Mouse (Mus musculus) kidney, postnatal 14 days (tissue): ENCODE measurements around the gene Klhl4.

ENCODE experiments used
- DNase-seq: peaks from one replicate; pipeline ENCODE4 v3.0.0; 2022; ENCODE audit warnings: mixed read lengths

Gene Klhl4

DNA sequence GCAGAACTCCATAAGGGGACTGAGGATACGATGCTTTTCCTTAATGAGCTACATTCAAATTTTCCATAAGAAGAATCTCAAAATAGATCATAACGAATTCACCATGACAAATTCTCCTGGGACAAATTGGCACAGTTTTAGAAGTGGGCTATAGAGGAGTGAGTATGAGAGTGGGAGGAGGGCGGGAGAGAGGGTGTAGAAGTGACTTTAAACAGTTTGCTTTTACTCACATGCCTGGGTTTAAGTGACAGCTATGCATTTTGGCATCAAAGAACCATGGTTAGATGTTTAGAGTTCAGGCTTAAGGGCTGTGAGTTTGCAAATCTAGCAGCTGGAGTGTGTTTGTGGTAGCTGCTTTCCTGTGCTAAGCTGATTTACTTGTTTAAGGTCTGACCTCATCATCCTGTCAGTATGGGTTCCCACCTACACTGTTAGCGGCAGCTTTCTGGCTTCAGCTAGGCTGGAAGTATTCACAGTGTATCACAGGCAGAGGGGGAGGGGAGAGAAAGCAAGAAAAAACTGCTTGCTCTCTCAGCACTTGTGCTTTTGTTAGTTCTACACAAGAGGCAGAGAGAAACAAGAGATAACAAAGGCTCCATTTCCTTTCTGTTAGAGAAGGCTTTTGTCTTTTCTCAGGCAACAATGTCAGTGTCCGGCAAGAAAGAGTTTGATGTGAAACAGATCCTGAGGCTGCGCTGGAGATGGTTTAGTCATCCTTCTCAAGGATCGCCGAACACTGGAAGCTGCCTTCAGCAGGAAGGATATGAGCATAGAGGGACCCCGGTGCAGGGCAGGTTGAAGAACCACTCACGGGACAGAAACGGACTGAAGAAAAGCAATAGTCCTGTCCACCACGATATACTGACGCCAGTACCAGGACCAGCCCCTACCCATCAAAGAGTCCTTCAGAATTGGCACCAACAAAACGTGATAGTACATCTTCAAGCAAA is at the start of gene Klhl4:
Gene Klhl4 (plus strand): TSS at position 552 of the 950 bp plus-strand sequence.
- DNase-seq: peak; percentile 16

DNA sequence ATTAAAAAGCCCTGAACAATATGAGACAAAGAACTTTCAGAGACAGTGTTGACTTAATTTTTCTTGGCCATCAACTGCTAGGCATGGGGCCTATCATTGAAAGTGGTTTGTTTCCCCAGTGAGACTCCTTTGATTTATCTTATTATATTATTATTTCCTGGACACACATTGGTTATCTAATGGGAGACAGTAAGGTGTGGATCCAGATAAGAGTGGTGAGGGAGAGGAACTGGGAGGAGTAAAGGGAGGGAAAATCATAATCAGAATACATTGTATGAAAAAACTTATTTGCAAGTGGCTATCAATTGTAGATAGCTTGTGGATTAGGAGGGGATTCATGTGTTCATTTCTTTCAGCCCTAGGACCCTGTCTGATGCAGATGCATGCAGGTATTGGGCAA is 10.0 kb downstream of the Klhl4 start:
- no peak for DNase-seq

DNA sequence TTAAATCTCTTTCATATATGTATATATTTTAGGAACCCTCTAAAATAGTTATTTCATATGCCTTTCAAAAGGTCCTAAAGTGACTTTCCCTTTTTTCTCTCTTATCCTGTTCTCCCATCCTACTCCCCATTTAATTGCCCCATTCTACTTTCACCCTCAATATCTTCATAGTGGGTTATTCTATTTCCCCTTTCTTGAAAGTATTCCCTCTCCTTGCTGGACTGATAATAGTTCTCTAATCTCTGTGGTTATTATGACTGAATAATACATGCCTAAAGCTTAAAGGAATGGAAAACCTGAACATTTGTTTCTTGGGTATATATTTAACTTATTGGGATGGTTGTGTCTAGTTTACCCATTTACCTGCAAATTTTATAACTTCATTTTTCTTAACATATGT is 12.6 kb downstream of the Klhl4 start:
- no peak for DNase-seq

DNA sequence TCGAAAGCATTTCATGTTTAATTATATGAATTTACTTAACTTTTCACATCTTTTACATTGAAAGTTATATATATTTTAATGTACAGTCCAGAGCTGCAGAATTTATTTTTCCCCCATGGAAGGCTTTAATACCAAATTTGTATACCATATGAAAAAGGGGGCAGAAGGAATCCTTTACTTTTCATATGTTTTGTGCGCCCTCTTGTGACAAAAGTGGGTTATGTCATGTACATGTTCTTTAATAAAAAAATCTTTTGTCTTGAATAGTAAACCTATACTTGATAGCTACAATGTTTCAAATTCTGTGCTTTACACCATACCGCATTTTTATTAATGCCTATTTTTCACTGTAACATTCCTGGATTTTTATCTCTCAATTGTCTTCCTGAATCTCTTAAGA is 84.0 kb downstream of the Klhl4 start:
- DNase-seq: peak; percentile 1

DNA sequence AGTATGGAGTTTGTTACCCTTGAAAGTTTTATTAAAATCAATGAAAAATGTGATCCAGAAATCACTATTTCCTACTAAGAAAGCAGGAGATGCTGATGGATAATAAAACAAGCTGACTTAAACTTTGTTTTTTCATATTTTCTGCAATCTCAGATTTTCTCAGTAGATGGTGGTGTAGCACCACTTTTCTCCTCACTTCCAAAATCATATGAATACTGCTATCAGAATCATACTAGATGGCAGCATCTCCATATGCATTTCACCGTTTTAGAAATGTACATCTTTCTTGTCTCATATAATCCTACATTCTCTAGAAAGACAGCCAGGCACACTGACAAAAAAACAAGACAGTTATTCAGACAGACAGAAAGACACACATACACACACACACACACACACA is 108.2 kb downstream of the Klhl4 start:
- no peak for DNase-seq
